Mouse (Mus musculus) thymus, adult 2 months (tissue): ENCODE measurements around the gene Dscam.

Experiments used
- CTCF ChIP-seq: fragments of 200-500 bp; IDR thresholded peaks from 2 replicates; pipeline ENCODE4 v1.5.1; 2012; ENCODE audit warnings: mild to moderate bottlenecking, control low read depth, low read length, moderate library complexity, borderline replicate concordance; ENCODE audit not compliant: control insufficient read depth, poor library complexity, insufficient read depth; ENCODE audit errors: extremely low read depth
- POLR2A ChIP-seq: fragments of 200-500 bp; IDR thresholded peaks from 2 replicates; pipeline ENCODE4 v1.6.1; 2012; ENCODE audit warnings: mild to moderate bottlenecking, low read length, control low read depth, moderate library complexity; ENCODE audit not compliant: control insufficient read depth, poor library complexity, insufficient read depth; ENCODE audit errors: extremely low read depth

DNA sequence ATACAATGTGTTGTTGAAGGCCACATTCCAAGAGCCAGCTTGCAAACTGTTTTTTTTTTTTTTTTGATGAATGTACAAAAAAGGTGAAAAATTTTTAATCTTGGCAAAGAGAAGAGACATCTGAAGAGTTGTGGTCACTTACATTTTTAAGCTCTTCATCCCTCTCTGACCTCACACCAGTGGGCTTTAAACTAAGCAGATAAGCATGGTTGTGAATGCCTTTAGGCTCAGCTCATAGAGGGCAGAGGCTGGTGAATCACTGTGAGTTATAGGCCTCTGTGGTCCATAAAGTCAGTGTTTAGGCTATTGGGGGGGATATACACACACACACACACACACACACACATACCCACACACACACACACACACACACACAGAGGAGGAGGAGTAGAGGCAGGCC, 109.8 kb downstream of the Dscam start:
- TF ChIP-seq CTCF (no peak), POLR2A (no peak)
